Mouse (Mus musculus): ENCODE measurements around the gene Btf3. TPM values are rescaled to one million over a fixed set of nuclear protein-coding genes. Genes with fewer than 3 reads are reported as not detected.
A peak's percentile ranks its signal among the peaks of the same experiment; 100 is the strongest.

The Btf3 gene
- polyA plus RNA-seq, 1 experiment from 2014 or later = 689 TPM

- H3K9ac ChIP-seq = peak overlapping the region; percentile 85
- peak overlapping the region; percentile 96 for H3K27ac ChIP-seq
- 1% methylated on average over 16 of the region's 16 CpGs for WGBS
- peak overlapping the region; percentile 96 for H3K4me3 ChIP-seq (replicated peaks)
- H3K36me3 ChIP-seq = peaks cover 30% of the 10 kb centered on the region
- peaks cover 20% of the 10 kb centered on the region for H3K4me1 ChIP-seq
- H3K4me2 ChIP-seq = peak overlapping the region; percentile 79
- no peak for ATAC-seq (replicated peaks; ENCODE audit: low FRiP score)
- H3K27me3 ChIP-seq = no peaks in the 10 kb centered on the region
- no peaks in the 10 kb centered on the region for H3K9me3 ChIP-seq (replicated peaks)
Measured at GRCm38 (mm10) chr13:98263458-98263987, 53.3 kb downstream of the Btf3 start.

GRCm38 (mm10) chr13:98262636-98263457, 54.0 kb downstream of the Btf3 start, which contains the start of the genes Utp15 and Ankra2:
Utp15 (minus strand) TSS chr13:98263041.
Ankra2 (plus strand) TSS chr13:98263074.
- under 1% methylated on average over 71 of the region's 71 CpGs for WGBS
- peak within 1 kb of the TSS; percentile 96 for H3K4me3 ChIP-seq (replicated peaks)
- H3K4me1 ChIP-seq = peaks cover 20% of the 10 kb centered on the region
- no peaks in the 10 kb centered on the region for H3K9me3 ChIP-seq (replicated peaks)
- peak within 1 kb of the TSS; percentile 79 for H3K4me2 ChIP-seq
- peaks cover 31% of the 10 kb centered on the region for H3K36me3 ChIP-seq
- peak; percentile 99 for ATAC-seq (replicated peaks; ENCODE audit: low FRiP score)
- peak within 1 kb of the TSS; percentile 85 for H3K9ac ChIP-seq
- H3K27ac ChIP-seq = peak within 1 kb of the TSS; percentile 96
- H3K27me3 ChIP-seq = no peaks in the 10 kb centered on the region

Other genes with a start within 250 kb of the Btf3 start
- gene Arhgef28, start 110.6 kb downstream of the Btf3 start, polyA plus RNA-seq (2015; fragmentation: Nextera tagmentation; extraction: Ambion mirVana) = 39.8 and 45.3 TPM in 2 replicates
- 33.7 and 36.7 TPM in 2 replicates for gene Utp15, start 54.0 kb downstream of the Btf3 start, polyA plus RNA-seq (2015; fragmentation: Nextera tagmentation; extraction: Ambion mirVana)
- gene Ankra2, start 53.9 kb downstream of the Btf3 start, polyA plus RNA-seq (2015; fragmentation: Nextera tagmentation; extraction: Ambion mirVana) = 15.0 and 15.7 TPM in 2 replicates
- not detected in 2 replicates for gene Gm21976, start 37.1 kb downstream of the Btf3 start, polyA plus RNA-seq (2015; fragmentation: Nextera tagmentation; extraction: Ambion mirVana)
- 4.7 and 5.0 TPM in 2 replicates for gene Foxd1, start 37.2 kb upstream of the Btf3 start, polyA plus RNA-seq (2015; fragmentation: Nextera tagmentation; extraction: Ambion mirVana)
- 1.1 and 2.6 TPM in 2 replicates for gene Gm10320, start 175.0 kb upstream of the Btf3 start, polyA plus RNA-seq (2015; fragmentation: Nextera tagmentation; extraction: Ambion mirVana)